Mouse (Mus musculus) heart, embryonic 12.5 days (tissue): ENCODE results near the gene Olfr912. TPM values are rescaled to one million over a fixed set of nuclear protein-coding genes. Genes with fewer than 3 reads are reported as not detected.

Source experiments
- ATAC-seq: fragments of 200-750 bp; cut with Nextera tagmentation; 2 replicates; pipeline ENCODE4 v1.8.0; 2017; ENCODE audit warnings: moderate TSS enrichment, moderate library complexity; ENCODE audit not compliant: insufficient number of reproducible peaks, low FRiP score
- H3K27ac ChIP-seq: fragments of 300-500 bp; sonication (generic); 2 replicates; pipeline ENCODE4 v1.5.1; 2016; ENCODE audit warnings: mild to moderate bottlenecking, moderate library complexity; ENCODE audit not compliant: poor library complexity, severe bottlenecking
- H3K27me3 ChIP-seq: fragments of 300-500 bp; sonication (generic); replicated peaks from 2 replicates; pipeline ENCODE4 v1.6.1; 2016; ENCODE audit warnings: mild to moderate bottlenecking, moderate library complexity
- H3K36me3 ChIP-seq: fragments of 300-500 bp; sonication (generic); 2 replicates; pipeline ENCODE4 v1.6.1; 2016; ENCODE audit warnings: mild to moderate bottlenecking, moderate library complexity
- H3K4me1 ChIP-seq: fragments of 300-500 bp; sonication (generic); replicated peaks from 2 replicates; pipeline ENCODE4 v1.6.1; 2016; ENCODE audit warnings: mild to moderate bottlenecking
- H3K4me2 ChIP-seq: fragments of 300-500 bp; sonication (generic); 2 replicates; pipeline ENCODE4 v1.6.1; 2016; ENCODE audit warnings: mild to moderate bottlenecking, moderate library complexity
- H3K4me3 ChIP-seq: fragments of 300-500 bp; sonication (generic); 2 replicates; pipeline ENCODE4 v1.5.1; 2016; ENCODE audit warnings: mild to moderate bottlenecking
- H3K9ac ChIP-seq: fragments of 300-500 bp; sonication (generic); 2 replicates; pipeline ENCODE4 v1.6.1; 2016; ENCODE audit warnings: mild to moderate bottlenecking, moderate library complexity
- H3K9me3 ChIP-seq: fragments of 300-500 bp; sonication (generic); replicated peaks from 2 replicates; pipeline ENCODE4 v1.6.1; 2016; ENCODE audit warnings: mild to moderate bottlenecking, moderate library complexity
- WGBS: fragments of 180-500 bp; shearing (Covaris S2); methylation state at CpG from one replicate; pipeline ENCODE4 v1.1.7; 2016; 5-methylcytosine and 5-hydroxymethylcytosine counted together
- polyA plus RNA-seq: library from polyadenylated mRNA; unstranded; fragments of >200 nt; fragmentation: Nextera tagmentation; extraction: Ambion mirVana; gene quantifications from 2 replicates; pipeline ENCODE4 v1.2.1, GENCODE M21; 2016

Olfr912 gene
- not detected in 2 replicates for polyA plus RNA-seq

DNA sequence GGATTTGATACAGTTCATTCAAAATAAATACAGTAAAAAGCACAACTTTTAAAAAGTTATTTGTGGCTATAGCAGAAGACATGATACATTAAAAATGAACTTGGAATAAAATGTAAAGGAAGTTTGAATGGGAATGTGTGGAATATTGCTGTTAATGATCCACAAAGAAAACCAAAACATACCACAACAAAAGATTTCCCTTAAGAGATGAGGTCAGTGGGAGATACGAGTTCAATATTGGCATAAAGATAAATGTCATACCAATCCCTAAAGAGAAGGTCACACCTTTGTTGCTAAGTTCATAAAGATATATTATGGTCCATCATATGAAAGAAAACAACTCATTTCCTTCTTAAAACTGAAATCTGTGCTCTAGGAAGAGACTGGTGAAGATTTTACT, at the start of gene Olfr912:
Gene Olfr912, plus strand, starts transcription at position 301 of the 400 bp plus-strand sequence.
- Histone ChIP-seq H3K4me3 (no peak within 1 kb of the TSS), H3K4me1 (no peaks in the 10 kb centered on the region), H3K27me3 (no peaks in the 10 kb centered on the region), H3K9me3 (no peaks in the 10 kb centered on the region), H3K9ac (no peak within 1 kb of the TSS), H3K36me3 (no peaks in the 10 kb centered on the region), H3K4me2 (no peak within 1 kb of the TSS), H3K27ac (no peak within 1 kb of the TSS)
- 69% methylated on average over 1 of the region's 1 CpGs for WGBS
- no peak for ATAC-seq

- Histone ChIP-seq H3K9me3 (no peaks in the 10 kb centered on the region; the same call in 1 of the 2 replicates), H3K9ac (no peak within 1 kb of the TSS), H3K4me3 (no peak within 1 kb of the TSS), H3K4me2 (no peak within 1 kb of the TSS), H3K4me1 (no peaks in the 10 kb centered on the region), H3K36me3 (no peaks in the 10 kb centered on the region), H3K27ac (no peak within 1 kb of the TSS), H3K27me3 (no peaks in the 10 kb centered on the region)
- 79% methylated on average over 2 of the region's 2 CpGs for WGBS
- ATAC-seq = no peak
Observed at GRCm38 (mm10) chr9:38537549-38537948, 42.4 kb upstream of the Olfr912 start, which contains the start of gene Olfr910. Gene Olfr910, plus strand, starts transcription at chr9:38537849.

DNA sequence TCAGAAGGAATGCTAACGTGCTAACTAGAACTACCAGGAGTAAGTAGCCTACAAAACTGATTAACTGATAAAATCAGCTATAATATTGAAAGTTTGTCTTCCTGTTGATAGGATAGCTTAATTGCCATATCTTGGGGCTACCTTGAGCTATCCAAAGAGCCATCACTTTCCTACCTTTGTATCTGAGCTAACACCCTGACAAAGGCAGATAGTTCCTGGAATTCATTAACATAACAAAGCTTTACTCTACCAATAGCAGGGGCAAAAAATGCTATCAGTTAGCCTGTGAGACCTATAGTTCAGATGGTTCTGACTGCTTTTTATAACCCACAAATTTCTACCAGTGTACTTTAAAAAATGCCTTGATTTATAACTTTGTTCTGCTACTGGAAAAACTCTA, 11.1 kb downstream of the Olfr912 start:
- Histone ChIP-seq H3K9ac (no peak overlapping the region), H3K36me3 (no peaks in the 10 kb centered on the region), H3K4me3 (no peak overlapping the region), H3K27ac (no peak overlapping the region), H3K4me1 (no peaks in the 10 kb centered on the region), H3K27me3 (no peaks in the 10 kb centered on the region), H3K4me2 (no peak overlapping the region), H3K9me3 (no peaks in the 10 kb centered on the region)
- WGBS = 35% methylated on average over 1 of the region's 1 CpGs
- no peak for ATAC-seq

DNA sequence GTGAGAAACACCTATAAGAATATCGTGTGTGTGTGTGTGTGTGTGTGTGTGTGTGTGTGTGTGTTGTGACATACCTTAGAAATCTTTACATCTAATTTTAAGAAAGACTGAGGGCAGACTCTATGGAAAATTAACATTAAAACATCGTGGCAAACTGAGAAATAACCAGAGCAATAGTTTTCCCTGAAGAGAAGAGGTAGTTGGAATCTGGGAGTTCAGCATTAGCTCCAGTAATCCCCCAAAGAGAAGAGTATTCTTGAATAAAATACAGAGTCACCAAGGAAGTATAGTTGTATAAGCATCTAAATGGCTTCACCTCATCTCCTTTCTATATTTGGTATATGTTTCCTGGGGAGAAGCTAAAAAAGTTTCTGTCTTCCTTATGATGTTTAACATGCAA, 12.5 kb downstream of the Olfr912 start, which contains the start of gene Olfr913:
Gene Olfr913, plus strand, starts transcription at position 301 of the 400 bp plus-strand sequence.
- Histone ChIP-seq H3K4me1 (no peaks in the 10 kb centered on the region), H3K27me3 (no peaks in the 10 kb centered on the region), H3K36me3 (no peaks in the 10 kb centered on the region), H3K4me3 (no peak within 1 kb of the TSS), H3K9me3 (no peaks in the 10 kb centered on the region), H3K9ac (no peak within 1 kb of the TSS), H3K4me2 (no peak within 1 kb of the TSS), H3K27ac (no peak within 1 kb of the TSS)
- ATAC-seq = no peak
- WGBS = 51% methylated on average over 2 of the region's 2 CpGs

DNA sequence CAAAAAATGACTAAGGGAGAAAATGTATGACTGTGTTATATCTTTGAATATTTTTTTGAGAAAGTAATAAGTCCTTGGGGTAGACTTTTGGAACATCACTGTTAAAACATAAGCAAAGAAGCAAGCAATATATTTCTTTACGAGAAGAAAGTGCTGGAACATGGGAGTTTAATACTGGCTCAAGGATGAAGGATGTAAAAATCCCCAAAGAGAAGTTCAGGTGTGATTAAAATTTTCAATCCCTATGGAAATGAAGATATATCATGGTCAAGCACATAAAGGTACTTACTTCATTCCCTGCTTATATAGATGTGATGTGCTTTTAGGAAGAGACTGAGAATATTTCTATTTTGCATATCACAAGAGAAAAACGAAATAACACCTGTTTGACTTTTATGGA, 24.8 kb downstream of the Olfr912 start, which contains the start of gene Olfr914:
Gene Olfr914, plus strand, starts transcription at position 301 of the 400 bp plus-strand sequence.
- no peaks in the 10 kb centered on the region for H3K27me3 ChIP-seq

DNA sequence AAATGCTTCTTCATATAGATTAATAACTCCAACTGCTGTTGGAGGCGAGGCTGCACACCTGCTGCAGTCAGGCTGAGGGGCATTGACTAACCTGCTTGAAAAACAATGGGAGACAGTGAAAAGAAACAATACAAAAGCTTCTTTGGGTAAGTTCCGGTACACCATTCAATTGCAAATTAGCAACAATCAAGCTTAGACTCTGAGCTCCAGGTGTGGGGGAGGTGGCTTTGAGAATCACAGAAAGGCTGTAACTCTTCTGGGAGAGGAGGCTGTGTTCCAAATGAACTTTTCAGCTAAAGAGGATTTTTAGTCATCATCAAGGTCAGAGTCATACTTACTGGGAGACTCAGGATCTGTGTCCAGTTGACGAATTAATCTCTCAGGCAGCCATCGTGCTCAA, 52.4 kb downstream of the Olfr912 start:
- Histone ChIP-seq H3K27ac (no peak overlapping the region), H3K9ac (no peak overlapping the region), H3K36me3 (no peaks in the 10 kb centered on the region), H3K9me3 (peaks cover 3% of the 10 kb centered on the region; the same call in 1 of the 2 replicates), H3K4me2 (no peak overlapping the region), H3K4me3 (no peak overlapping the region), H3K4me1 (no peaks in the 10 kb centered on the region), H3K27me3 (no peaks in the 10 kb centered on the region)
- no peak for ATAC-seq
- WGBS = 76% methylated on average over 4 of the region's 4 CpGs

More for the DNA sequence above, 24.8 kb downstream of the Olfr912 start, which contains the start of gene Olfr914:
- no peak for ATAC-seq
- WGBS = 58% methylated on average over 2 of the region's 2 CpGs
- Histone ChIP-seq H3K4me2 (no peak within 1 kb of the TSS), H3K9me3 (no peaks in the 10 kb centered on the region), H3K4me1 (no peaks in the 10 kb centered on the region), H3K9ac (no peak within 1 kb of the TSS), H3K27ac (no peak within 1 kb of the TSS), H3K4me3 (no peak within 1 kb of the TSS), H3K36me3 (no peaks in the 10 kb centered on the region)

Other genes starting within 250 kb of the Olfr912 start
- not detected in 2 replicates for gene Olfr898, start 231.8 kb upstream of the Olfr912 start, polyA plus RNA-seq
- not detected in 2 replicates for gene Olfr250, start 213.3 kb upstream of the Olfr912 start, polyA plus RNA-seq
- not detected in 2 replicates for gene Olfr251, start 203.1 kb upstream of the Olfr912 start, polyA plus RNA-seq
- gene Olfr147, start 178.5 kb upstream of the Olfr912 start, polyA plus RNA-seq = not detected in 2 replicates
- gene Olfr901, start 150.7 kb upstream of the Olfr912 start, polyA plus RNA-seq = not detected in 2 replicates
- gene Olfr902, start 132.5 kb upstream of the Olfr912 start, polyA plus RNA-seq = not detected in 2 replicates
- not detected in 2 replicates for gene Olfr904, start 117.0 kb upstream of the Olfr912 start, polyA plus RNA-seq
- gene Olfr905, start 109.1 kb upstream of the Olfr912 start, polyA plus RNA-seq = not detected in 2 replicates
- gene Olfr906, start 93.1 kb upstream of the Olfr912 start, polyA plus RNA-seq = not detected in 2 replicates
- gene Olfr907, start 84.4 kb upstream of the Olfr912 start, polyA plus RNA-seq = not detected in 2 replicates
- not detected in 2 replicates for gene Olfr911-ps1, start 58.6 kb upstream of the Olfr912 start, polyA plus RNA-seq
- not detected in 2 replicates for gene Olfr910, start 42.3 kb upstream of the Olfr912 start, polyA plus RNA-seq
- gene Olfr913, start 12.6 kb downstream of the Olfr912 start, polyA plus RNA-seq = not detected in 2 replicates
- not detected in 2 replicates for gene Olfr914, start 24.9 kb downstream of the Olfr912 start, polyA plus RNA-seq
- not detected in 2 replicates for gene Olfr916, start 79.7 kb downstream of the Olfr912 start, polyA plus RNA-seq
- not detected in 2 replicates for gene Olfr917, start 85.7 kb downstream of the Olfr912 start, polyA plus RNA-seq
- gene Olfr918, start 94.4 kb downstream of the Olfr912 start, polyA plus RNA-seq = not detected in 2 replicates
- not detected in 2 replicates for gene Olfr919, start 123.5 kb downstream of the Olfr912 start, polyA plus RNA-seq
- gene Vwa5a, start 138.1 kb downstream of the Olfr912 start, polyA plus RNA-seq = 19.3 and 21.3 TPM in 2 replicates
- 0.03 TPM in 1 of 2 replicates, not detected in the other for gene Olfr920, start 172.1 kb downstream of the Olfr912 start, polyA plus RNA-seq
- not detected in 2 replicates for gene Olfr921, start 192.9 kb downstream of the Olfr912 start, polyA plus RNA-seq
- gene Olfr922, start 234.4 kb downstream of the Olfr912 start, polyA plus RNA-seq = not detected in 2 replicates
- not detected in 2 replicates for gene Olfr923, start 246.4 kb downstream of the Olfr912 start, polyA plus RNA-seq